Mouse (Mus musculus): ENCODE data around the gene Arhgef19. TPM values are rescaled to one million over a fixed set of nuclear protein-coding genes. Genes with fewer than 3 reads are reported as not detected.

The Arhgef19 gene
- 1 to 10 TPM; 1.3 to 1.4 TPM for total RNA-seq (2021)
- long read RNA-seq, experiment 1, partial matches to known transcripts = 0 of 1 reads
- long read RNA-seq, experiment 1, other reads (novel, unspliced or antisense) = 1 of 1 reads
- long read RNA-seq, experiment 2, partial matches to known transcripts = 2 of 3 reads
- long read RNA-seq, experiment 2, other reads (novel, unspliced or antisense) = 1 of 3 reads

- peak; percentile 93 for DNase-seq
- intact Hi-C loops (cut with DNase I; ENCODE audit: low total_unique reads) = no loop called here
Measured at GRCm38 (mm10) chr4:141239388-141240125, at the start of gene Arhgef19. Arhgef19 (plus strand) TSS chr4:141239499.

GRCm38 (mm10) chr4:141191294-141191693, 48.0 kb upstream of the Arhgef19 start:
- no peak for DNase-seq
- intact Hi-C loops (cut with DNase I; ENCODE audit: low total_unique reads) = no loop called here

GRCm38 (mm10) chr4:141194553-141194952, 44.7 kb upstream of the Arhgef19 start:
- intact Hi-C loops (cut with DNase I; ENCODE audit: low total_unique reads) = no loop called here
- DNase-seq = no peak

- no peak for DNase-seq
- intact Hi-C loops (cut with DNase I; ENCODE audit: low total_unique reads) = no loop called here
Measured at GRCm38 (mm10) chr4:141196981-141197685, 42.2 kb upstream of the Arhgef19 start.

GRCm38 (mm10) chr4:141197686-141198035, 41.6 kb upstream of the Arhgef19 start:
- intact Hi-C loops (cut with DNase I; ENCODE audit: low total_unique reads) = no loop called here
- DNase-seq = no peak

GRCm38 (mm10) chr4:141200906-141201305, 38.4 kb upstream of the Arhgef19 start:
- intact Hi-C loops (cut with DNase I; ENCODE audit: low total_unique reads) = loop anchor here (10.0 kb wide), 1 partner anchor 164 kb away; the partner anchor contains the start of gene Fam131c
- no peak for DNase-seq

- no peak for DNase-seq
- intact Hi-C loops (cut with DNase I; ENCODE audit: low total_unique reads) = loop anchor here (10.0 kb wide), 1 partner anchor 163 kb away; the partner anchor contains the start of gene Fam131c
Measured at GRCm38 (mm10) chr4:141202192-141202591, 37.1 kb upstream of the Arhgef19 start.

- intact Hi-C loops (cut with DNase I; ENCODE audit: low total_unique reads) = loop anchor here (10.0 kb wide), 1 partner anchor 160 kb away; the partner anchor contains the start of gene Fam131c
- peak; percentile 26 for DNase-seq
Measured at GRCm38 (mm10) chr4:141204580-141205061, 34.7 kb upstream of the Arhgef19 start.

- peak; percentile 0 for DNase-seq
Measured at GRCm38 (mm10) chr4:141207081-141207480, 32.2 kb upstream of the Arhgef19 start.

GRCm38 (mm10) chr4:141210524-141211219, 28.6 kb upstream of the Arhgef19 start:
- no peak for DNase-seq
- intact Hi-C loops (cut with DNase I; ENCODE audit: low total_unique reads) = loop anchor here (10.0 kb wide), 1 partner anchor 66 kb away; the partner anchor contains the start of gene Fbxo42

More at GRCm38 (mm10) chr4:141207081-141207480, 32.2 kb upstream of the Arhgef19 start:
- intact Hi-C loops (cut with DNase I; ENCODE audit: low total_unique reads) = loop anchor here (10.0 kb wide), 1 partner anchor 158 kb away; the partner anchor contains the start of gene Fam131c

- intact Hi-C loops (cut with DNase I; ENCODE audit: low total_unique reads) = loop anchor here (10.0 kb wide), 1 partner anchor 67 kb away; the partner anchor contains the start of gene Fbxo42
- DNase-seq = peak; percentile 0
Measured at GRCm38 (mm10) chr4:141211646-141212045, 27.7 kb upstream of the Arhgef19 start.

- intact Hi-C loops (cut with DNase I; ENCODE audit: low total_unique reads) = loop anchor here (10.0 kb wide), 1 partner anchor 68 kb away; the partner anchor contains the start of gene Fbxo42
Measured at GRCm38 (mm10) chr4:141212892-141213291, 26.4 kb upstream of the Arhgef19 start.

GRCm38 (mm10) chr4:141213342-141213741, 26.0 kb upstream of the Arhgef19 start:
- peak; percentile 0 for DNase-seq
- intact Hi-C loops (cut with DNase I; ENCODE audit: low total_unique reads) = loop anchor here (10.0 kb wide), 1 partner anchor 69 kb away; the partner anchor contains the start of gene Fbxo42

More at GRCm38 (mm10) chr4:141212892-141213291, 26.4 kb upstream of the Arhgef19 start:
- peak; percentile 1 for DNase-seq

- intact Hi-C loops (cut with DNase I; ENCODE audit: low total_unique reads) = loop anchor here (10.0 kb wide), 1 partner anchor 69 kb away; the partner anchor contains the start of gene Fbxo42
- peak; percentile 93 for DNase-seq
Measured at GRCm38 (mm10) chr4:141213770-141214336, 25.4 kb upstream of the Arhgef19 start, which contains the start of gene Rsg1. Rsg1 (plus strand) TSS chr4:141213956.

GRCm38 (mm10) chr4:141214337-141214851, 24.9 kb upstream of the Arhgef19 start:
- intact Hi-C loops (cut with DNase I; ENCODE audit: low total_unique reads) = loop anchor here (10.0 kb wide), 1 partner anchor 70 kb away; the partner anchor contains the start of gene Fbxo42

GRCm38 (mm10) chr4:141219583-141220213, 19.6 kb upstream of the Arhgef19 start:
- intact Hi-C loops (cut with DNase I; ENCODE audit: low total_unique reads) = loop anchor here (10.0 kb wide), 1 partner anchor 75 kb away; the partner anchor contains the start of gene Fbxo42
- peak; percentile 30 for DNase-seq

More at GRCm38 (mm10) chr4:141214337-141214851, 24.9 kb upstream of the Arhgef19 start:
- peak; percentile 35 for DNase-seq

- DNase-seq = no peak
- intact Hi-C loops (cut with DNase I; ENCODE audit: low total_unique reads) = no loop called here
Measured at GRCm38 (mm10) chr4:141221848-141222247, 17.5 kb upstream of the Arhgef19 start.

Measured in gastrocnemius, postnatal 14 days (tissue).